Mouse (Mus musculus) cerebellum, postnatal 25 days (tissue): Measurements from ENCODE around the gene Jup.
"Not testable (repeated sequence)": the region's sequence is repeated elsewhere in the genome, so short reads cannot be mapped to it uniquely, and the experiment has no call there.

Experiments
- DNase-seq, 2 experiments: peaks; one replicate each; pipeline ENCODE4 v3.0.0; 2021; ENCODE audit warnings: mixed read lengths in 2 of 2

Jup gene

DNA sequence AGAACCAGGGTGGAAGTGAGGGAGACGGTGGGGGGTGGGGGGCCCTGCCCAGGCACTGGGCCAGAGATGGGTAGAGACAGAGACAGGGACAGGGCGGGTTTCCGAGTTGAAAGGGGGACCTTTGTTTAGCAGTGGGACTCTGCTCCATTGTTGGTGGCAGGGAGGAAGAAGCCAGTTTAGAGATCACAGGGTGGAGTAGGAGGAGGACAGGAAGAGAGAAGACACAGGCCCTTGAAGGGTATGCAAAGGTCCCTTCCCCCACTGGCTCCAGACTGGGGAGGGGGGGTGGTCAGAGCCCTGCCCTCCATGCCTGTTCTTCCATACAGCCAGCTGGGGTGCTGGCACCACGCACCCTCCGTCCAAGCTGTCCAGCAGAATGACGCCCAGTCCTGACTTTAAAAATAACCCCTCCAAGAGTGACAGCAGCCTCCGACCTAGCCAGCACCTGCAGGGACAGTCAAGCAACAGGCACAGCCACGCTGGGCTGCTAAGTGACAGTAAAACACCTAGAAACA lies 7.6 kb downstream of the Jup start:
- peak; percentile 87 to 89 for DNase-seq

- peak; percentile 64 to 69 for DNase-seq
Observed at GRCm38 (mm10) chr11:100388588-100388987, 9.0 kb downstream of the Jup start.

- no peak for DNase-seq
Observed at GRCm38 (mm10) chr11:100387589-100388375, 9.8 kb downstream of the Jup start.

- no peak for DNase-seq
Observed at GRCm38 (mm10) chr11:100387111-100387510, 10.5 kb downstream of the Jup start.

DNA sequence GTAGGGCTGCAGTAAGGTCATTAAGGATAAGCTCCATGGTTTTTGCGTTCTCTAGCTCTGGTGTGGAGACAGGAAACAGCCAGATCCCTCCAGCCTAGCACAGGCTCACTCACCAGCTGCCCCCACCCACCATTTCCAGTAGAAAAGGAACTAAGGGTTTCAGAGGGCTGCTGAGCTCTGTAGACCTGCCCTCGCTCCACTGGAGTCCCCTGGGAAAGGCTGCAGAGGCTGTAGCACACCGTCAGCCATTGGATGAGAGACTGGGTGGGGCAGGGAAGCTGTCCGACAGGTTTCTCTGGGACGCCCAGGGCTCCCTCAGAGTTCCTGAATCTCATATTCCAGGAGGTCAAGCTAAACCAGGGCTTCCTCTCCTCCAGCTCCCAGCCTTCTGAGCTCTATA lies 11.0 kb downstream of the Jup start:
- DNase-seq = no peak

DNA sequence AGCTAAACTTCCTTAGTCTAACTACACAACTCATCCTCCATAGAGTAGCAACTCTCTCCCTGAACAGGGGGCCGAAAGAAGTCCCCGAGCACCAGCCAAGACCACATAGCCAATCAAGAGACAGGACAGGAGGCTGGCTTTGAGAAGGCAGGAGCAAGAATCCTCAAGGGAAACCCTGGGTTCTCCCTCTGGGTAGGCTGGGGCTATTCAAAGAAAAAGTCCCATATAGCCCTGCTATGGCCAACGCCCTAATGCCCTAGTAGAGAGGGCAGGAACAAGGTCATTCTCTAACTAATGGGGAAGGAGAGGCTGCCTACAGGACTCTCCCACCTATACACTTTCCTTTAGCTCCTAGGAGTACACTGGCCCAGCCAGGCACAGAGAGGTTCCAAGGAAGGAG lies 12.5 kb downstream of the Jup start:
- no peak for DNase-seq

- no peak for DNase-seq
Observed at GRCm38 (mm10) chr11:100382682-100383081, 14.9 kb downstream of the Jup start.

DNA sequence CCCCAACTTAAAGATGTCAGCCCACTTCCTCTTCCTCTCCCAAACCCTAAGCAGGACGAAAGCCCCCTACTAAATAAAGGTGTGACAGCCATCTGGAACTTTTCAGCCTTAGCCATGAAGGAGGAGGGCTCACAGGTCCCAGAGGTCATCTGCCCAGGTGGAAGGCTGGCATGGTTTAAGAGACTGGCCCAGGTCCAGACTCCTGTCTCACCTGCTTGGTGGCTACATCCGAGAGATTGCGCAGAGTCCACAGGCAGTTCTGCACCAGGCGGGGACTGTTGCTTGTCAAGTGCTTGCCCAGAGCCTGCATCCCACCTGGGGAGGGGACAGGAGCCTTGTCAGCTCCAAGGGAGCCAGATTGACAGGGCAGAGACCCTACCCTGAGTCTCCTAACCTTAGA lies 18.3 kb downstream of the Jup start:
- DNase-seq = peak in 1 of 2 experiments; percentile 50

- DNase-seq = no peak
Observed at GRCm38 (mm10) chr11:100378446-100378845, 19.1 kb downstream of the Jup start.

DNA sequence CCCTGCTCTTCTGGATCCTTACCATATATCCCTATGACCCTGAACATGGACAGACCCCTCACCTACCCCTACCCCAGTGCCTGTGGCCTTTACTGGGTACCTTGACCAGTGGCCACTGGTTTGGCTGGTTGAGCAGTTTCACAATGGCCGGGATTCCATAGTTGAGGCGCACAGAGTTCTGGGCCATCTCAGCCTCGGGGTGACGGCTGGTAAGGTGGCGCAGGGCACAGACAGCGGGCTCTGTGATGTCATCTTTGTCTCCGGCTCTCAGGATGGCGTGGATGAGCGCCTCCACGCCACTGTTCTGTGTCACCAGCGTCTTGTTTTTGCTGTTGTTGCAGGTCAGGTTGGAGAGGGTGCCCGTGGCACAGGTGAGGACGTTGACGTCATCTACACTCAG lies 19.6 kb downstream of the Jup start:
- DNase-seq = no peak

DNA sequence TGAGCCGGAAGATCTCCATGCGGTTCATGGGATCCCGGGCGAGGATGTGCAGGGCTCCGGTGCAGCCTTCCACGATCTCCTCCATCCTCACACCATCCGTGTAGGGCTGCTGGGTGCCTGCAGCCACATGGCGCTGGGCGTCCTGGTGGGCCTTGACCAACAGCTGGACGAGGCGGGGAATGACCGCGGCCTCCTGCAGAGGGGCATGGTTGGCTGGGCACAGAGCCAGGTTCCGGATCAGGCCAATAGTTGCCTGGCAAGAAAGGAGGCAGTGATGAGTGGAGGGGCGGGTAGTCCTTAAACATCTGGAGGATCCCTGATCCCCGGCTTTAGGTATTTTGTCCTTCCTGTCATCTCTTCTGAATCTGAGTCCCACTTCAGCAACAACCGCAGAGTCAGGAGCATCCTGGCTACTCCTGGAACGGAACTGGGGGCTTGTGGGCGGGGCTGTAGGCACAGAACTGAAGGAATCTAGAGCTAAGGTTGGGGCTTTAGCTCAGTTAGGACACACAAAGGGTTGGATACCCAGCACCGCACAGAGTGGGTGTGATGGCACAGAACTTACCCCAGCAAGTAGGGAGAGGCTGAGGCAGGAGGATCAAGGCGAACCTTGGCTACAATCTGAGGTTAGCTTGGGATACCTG lies 20.7 kb downstream of the Jup start:
- peak in 1 of 2 experiments; percentile 50 for DNase-seq

DNA sequence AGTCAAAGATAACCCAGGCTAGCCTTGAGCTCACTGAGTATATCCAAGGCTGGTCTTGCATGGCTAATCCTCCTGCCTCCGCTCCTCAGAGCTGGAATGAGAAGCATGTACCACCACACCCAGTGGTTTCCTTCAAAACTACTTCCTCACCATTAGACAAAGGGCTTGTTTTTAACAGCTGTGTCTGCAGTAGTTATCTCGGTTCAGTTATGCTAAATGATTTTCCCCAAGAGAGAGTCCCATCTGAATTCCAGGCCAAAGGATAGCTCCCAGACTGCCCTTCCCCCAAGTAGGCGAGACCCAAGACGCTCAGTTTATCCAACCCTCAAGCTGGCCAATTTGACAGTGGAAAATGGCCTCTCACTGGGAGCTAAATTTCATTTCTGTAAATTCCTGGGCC lies 21.6 kb downstream of the Jup start:
- DNase-seq = no peak

DNA sequence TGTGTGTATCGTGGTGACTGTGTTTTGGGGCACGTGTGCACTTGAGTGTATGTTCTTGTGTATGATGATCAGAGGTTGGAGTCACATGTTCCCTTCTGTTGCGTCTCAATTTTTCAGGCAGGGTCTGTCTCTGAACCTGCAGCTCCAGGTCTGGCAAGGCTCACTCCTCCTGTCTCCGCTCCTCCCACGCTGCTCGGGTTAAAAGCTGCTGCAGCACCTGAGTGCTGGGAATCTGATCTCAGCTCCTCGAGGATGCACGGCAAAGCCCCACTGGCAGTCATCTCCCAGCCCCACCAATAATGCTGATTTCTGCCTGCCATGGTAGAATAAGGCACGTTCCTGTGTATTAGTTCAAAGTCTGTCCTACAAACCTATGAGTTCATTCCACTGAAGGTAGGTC lies 22.4 kb downstream of the Jup start:
- no peak for DNase-seq

DNA sequence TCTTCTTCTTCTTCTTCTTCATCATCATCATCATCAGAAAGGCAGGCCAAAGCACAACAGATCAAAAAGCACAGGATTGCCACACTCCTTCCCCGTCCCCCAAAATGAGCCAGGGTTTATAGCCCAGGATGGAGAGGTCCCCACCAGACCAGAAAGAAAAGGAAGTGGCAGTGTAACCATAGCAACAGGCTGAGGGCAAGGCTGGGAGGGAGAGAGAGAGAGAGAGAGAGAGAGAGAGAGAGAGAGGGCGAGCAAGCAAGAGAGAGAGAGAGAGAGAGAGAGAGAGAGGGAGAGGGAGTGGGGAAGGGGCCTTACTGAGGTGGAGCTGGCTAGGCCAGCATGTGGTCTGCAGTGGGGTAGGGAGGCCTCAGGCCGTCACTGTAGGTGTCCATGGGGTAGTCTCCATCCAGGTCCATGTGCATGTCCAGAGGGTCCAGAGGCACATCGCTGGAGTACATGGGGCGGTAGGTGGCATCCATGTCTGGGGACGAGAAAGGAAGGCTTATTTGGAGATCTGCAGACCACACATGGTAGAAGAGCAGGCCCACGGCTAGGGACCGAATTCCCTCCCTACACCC lies 25.5 kb downstream of the Jup start:
- DNase-seq = no peak

- DNase-seq = peak; percentile 60 to 67
Observed at GRCm38 (mm10) chr11:100369822-100370221, 27.7 kb downstream of the Jup start.

DNA sequence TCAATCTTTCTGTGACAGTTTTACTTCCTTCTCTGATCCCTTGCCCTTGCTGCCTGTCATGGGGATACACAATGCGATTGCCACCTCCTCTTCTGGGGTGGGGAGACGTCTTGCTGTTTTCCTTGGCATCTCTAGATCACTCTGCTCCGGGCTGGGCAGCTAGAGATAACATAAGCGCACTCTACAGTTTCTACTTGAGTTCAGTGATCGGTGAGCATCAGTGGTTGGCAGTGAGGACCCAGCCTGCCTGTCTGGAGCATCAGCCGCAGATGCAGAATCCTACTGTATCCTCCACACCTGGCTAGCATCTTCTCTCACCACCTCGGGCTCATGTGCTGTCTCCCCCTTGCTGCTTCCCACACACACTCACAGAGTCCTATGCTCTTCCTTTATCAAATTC lies 28.4 kb downstream of the Jup start:
- peak in 1 of 2 experiments; percentile 20 for DNase-seq

GRCm38 (mm10) chr11:100362979-100363562 lies 34.5 kb downstream of the Jup start:
- peak; percentile 85 to 89 for DNase-seq

DNA sequence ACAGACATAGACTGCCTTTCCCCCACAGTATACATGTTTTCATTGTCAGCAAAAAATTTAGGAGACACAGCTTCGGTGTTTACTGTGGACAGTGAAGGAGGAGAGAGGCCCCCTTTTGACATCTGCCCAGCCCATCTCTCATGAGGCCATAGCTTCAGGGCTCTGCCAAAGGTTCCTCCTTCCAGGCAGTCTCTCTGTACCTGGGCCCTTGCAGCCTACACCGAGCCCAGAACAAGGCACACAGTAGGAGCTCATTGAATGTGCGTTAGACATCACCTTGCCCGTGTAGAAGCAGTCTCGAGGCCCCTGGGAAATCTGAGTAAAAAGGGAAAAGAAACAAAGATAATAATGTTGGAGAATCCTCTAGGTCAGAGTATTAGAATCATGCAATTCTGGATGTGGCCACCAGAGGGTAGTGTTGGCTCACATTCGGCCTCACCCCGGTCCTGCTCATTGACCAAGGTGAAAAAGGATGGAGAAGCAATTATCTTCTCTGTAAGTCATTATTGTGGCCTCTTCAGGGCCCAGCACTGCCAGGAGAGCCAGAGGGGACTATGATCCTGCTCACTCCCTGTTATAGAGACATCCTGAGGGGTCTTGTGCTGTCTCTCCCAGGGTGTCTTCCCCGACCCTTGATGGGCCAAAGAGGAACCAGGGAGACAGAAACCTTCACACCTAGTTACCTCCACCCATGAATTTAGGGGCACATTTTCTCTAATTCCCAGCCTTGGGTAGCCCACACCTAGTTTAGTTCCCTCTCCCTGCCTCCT lies 35.2 kb downstream of the Jup start:
- peak; percentile 87 to 90 for DNase-seq

GRCm38 (mm10) chr11:100361059-100361458 lies 36.5 kb downstream of the Jup start:
- not testable (repeated sequence) for DNase-seq

GRCm38 (mm10) chr11:100360175-100360574 lies 37.4 kb downstream of the Jup start:
- DNase-seq = no peak

DNA sequence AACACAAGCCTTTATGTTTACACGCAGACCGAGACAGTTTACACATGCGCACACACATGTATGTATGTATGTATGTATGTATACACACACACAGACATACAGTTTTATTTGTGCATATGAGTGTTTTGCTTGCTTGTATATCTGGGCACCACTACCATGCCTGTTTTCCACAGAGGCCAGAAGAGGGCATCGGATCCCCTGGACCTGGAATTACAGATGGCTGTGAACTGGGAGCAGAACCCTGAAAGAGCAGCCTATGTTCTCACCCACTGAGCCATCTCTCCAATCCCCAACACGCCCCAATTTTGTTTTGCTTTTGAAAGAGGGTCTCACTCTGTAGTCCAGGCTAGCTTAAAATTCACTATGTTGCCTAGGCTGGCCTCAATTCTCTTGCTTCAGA lies 40.2 kb downstream of the Jup start:
- peak in 1 of 2 experiments; percentile 44 for DNase-seq

DNA sequence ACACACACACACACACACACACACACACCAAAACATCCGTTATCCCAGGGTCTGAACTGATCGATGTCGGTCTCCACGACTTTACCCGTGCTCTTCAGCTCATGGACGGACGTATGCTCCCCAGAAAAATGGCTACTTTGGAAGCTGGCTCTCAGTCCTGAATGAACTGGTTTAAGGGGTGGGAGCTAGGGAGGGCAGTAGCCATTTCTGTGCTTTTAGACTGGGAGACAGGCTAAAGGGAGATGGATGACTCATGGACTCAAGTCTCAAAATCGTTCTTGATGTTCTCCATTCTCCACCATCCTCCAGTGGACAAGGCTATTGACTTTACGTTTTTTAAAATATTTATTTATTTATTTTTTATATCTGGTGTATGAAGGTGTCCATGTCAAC lies 40.7 kb downstream of the Jup start:
- no peak for DNase-seq
